Mouse (Mus musculus) cerebellum, postnatal 14 days (tissue): ENCODE measurements at regions not wholly inside any gene's neighbourhood (a gene's known extent, or its start where the extent isn't known, plus 50 kb on each side); places are given as distances from the start of the nearest gene placed in this dataset.
A peak's percentile ranks its signal among the peaks of the same experiment; 100 is the strongest.

ENCODE experiments used
- DNase-seq, 2 experiments: peaks; one replicate each; pipeline ENCODE4 v3.0.0; 2021; ENCODE audit warnings: mixed read lengths in 2 of 2

- DNase-seq: no peak
These were observed 54.2 kb upstream of the Plppr5 start for GRCm38 (mm10) chr3:117520461-117520860.

DNA sequence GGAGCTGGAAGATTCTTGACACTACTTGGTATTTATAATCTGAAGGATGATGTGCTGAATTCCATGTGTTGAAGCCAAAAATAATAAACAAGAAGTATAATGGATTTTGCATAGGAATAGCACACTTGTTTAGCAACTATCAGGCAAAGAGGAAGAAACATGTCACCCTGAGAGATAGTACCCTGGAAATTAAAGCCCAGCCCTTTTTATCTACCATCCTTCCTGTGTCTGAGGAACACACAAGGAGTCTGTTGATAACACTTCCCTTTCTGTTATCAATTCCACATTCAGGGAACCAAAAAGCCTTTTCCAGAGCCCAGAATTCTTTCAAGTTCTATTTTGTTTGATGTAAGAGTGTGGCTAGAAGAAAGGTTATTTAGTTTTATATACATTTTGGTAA, 66.5 kb upstream of the Plppr5 start:
- DNase-seq: no peak

DNA sequence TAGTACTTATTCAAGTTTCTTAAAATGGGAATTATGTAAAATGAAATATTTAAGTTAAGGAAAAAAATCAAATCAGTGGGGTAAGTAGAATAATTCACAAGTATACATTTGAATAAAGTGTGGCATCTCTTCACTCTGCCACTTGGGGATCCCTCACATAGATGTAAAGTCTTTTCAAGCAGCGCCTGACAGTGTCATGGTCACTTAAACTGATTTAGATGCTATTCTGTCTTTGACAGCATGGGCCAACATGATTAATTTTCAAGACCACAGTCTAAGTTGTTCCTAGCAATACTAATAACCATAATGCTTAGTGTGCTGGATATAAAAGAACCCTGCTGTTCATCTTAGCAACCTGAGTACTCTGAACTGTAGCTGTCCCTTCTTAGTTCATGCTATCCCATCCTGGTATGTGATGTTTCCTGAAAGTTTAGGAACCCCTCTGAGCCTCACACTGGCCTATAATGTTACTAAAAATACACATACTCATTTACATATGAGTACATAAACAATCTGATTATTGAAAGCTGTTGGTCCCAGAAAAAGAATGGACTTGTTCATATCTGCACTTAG, 68.4 kb upstream of the Plppr5 start:
- DNase-seq: no peak

DNA sequence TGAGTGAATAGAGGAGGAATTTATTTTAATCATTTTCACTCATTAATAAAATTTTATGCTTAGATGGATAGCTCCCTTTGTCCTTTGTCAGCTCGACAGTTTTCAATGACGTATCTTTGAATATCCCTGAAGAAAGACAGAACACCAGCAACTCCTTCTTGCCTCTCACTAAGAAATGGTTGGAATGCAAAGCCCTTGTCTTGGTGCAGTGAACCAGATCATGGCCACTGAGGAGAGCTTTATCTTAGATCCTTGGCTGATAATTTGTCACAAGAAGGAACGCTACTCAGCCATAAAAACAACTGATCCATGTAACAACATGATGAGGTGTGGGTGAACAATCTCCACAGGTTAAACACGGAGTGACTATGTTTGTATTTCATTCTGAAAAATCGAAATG, 73.5 kb upstream of the Plppr5 start:
- DNase-seq: no peak

- peak in 1 of 2 experiments; percentile 14 for DNase-seq
These were observed 76.3 kb upstream of the Plppr5 start for GRCm38 (mm10) chr3:117498138-117498897.

- peak; percentile 75 to 82 for DNase-seq
These were observed 80.5 kb upstream of the Plppr5 start for GRCm38 (mm10) chr3:117494118-117494517.

DNA sequence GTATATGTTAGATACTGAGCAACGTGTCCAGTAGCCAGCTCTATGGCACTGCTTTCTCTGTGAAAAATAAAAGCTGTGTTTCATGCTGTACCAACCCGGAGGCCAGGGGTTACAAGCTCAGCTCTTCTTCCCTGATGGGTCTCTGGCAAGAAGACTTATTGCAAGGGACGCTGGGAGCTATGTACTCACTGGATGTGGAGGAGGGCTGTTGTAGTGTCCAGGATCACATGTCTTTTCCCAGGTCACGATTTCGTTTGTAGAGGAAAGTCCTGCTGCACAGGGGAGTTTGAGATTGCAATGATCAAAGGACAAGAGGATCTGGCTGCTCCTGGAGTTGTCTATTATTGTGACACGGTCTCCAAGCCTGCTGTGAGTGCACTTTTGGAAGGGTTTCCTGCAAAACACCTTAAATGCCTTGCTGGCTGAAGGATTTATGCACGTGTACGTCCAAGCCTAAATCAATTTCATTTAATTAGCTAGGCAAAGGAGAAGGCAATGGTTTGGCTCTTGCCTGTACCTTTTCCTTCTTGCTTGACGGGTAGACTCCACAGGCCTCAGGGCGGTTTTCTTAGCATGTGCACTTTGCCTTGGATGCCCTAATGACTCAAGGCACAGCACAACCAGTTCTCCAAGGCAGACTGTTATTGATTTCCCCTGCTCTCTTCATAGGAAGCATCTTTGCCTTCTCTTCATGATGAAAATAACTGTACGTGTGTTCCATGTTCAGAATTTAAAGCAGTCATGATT, 87.2 kb upstream of the Plppr5 start:
- no peak for DNase-seq

- DNase-seq: no peak
These were observed 88.3 kb upstream of the Plppr5 start for GRCm38 (mm10) chr3:117486351-117486750.

DNA sequence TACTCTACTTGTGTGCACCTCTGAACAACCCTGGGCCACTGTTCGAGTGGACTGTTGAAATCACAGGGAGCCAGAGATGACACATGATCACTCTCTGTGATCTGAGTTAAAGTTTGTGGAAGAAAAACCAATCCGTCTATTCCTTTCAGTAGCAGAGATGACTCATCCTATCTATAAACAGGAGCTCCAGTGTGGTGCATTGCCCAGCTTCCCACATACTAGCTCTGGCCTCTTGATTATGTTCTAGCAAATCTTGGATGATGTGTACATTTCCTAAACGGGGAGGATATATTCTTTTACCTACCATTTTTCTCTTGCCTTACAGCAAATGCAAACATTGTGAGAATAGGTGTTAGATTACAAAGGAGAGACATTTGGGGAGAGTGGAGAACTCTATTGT, 94.5 kb upstream of the Plppr5 start:
- no peak for DNase-seq

- DNase-seq: no peak
These were observed 98.8 kb upstream of the Plppr4 start for GRCm38 (mm10) chr3:117459507-117459906.

DNA sequence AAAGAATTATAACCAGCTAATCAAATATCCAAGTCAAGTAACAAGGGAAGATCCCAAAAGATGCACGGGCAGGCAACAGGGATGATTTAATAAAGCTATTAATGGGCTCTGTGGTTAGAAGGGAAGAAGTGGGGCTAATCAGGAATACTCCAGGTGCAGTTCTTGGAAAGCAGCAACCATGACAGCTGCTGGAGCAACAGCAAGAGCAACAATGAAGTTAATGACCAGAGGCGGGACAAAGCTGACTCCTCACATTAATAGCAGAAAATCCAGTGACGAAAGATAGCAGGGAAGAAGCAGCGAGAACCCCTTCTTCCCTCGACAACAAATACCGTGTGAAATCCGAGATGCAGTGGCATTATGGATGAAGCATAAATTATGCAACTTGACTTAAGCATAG, 89.9 kb upstream of the Plppr4 start:
- no peak for DNase-seq

GRCm38 (mm10) chr3:117441887-117442286, 81.2 kb upstream of the Plppr4 start:
- peak; percentile 19 to 27 for DNase-seq

GRCm38 (mm10) chr3:117440294-117440693, 79.6 kb upstream of the Plppr4 start:
- no peak for DNase-seq

GRCm38 (mm10) chr3:117438473-117439114, 77.9 kb upstream of the Plppr4 start:
- peak; percentile 93 to 96 for DNase-seq

DNA sequence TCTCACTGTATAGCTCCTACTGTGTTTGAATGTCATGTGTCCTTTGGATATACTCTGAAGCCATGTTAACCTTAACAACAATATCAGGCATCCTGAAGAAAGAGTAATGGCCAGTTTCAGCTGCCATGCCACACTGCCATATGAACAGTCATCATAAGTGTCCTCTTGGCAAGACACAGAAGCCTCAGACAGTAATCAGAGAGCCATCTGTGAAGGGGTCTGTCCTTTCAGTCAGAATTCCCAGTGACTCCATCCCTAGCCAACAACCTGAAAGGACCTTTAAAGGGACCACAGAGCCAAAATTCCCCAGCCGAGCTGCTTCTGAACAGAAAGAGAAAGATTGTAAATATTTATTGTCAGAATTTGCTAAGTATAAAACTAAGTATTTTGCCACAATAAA, 63.9 kb upstream of the Plppr4 start:
- DNase-seq: peak; percentile 66 to 74

GRCm38 (mm10) chr3:117412896-117413747, 52.4 kb upstream of the Plppr4 start:
- no peak for DNase-seq
